Mouse (Mus musculus) erythroblast, embryonic 14.5 days (primary cell): ENCODE results near the gene Smim24. TPM values are rescaled to one million over a fixed set of nuclear protein-coding genes. Genes with fewer than 3 reads are reported as not detected.
A peak's percentile ranks its signal among the peaks of the same experiment; 100 is the strongest.

ENCODE experiments used
- H3K27me3 ChIP-seq: 2 replicates; pipeline ENCODE4 v1.6.1; 2012; ENCODE audit warnings: inconsistent platforms; ENCODE audit not compliant: control insufficient read depth
- H3K36me3 ChIP-seq: 2 replicates; pipeline ENCODE4 v1.6.1; 2012; ENCODE audit warnings: mild to moderate bottlenecking, inconsistent platforms; ENCODE audit not compliant: control insufficient read depth
- H3K4me1 ChIP-seq: 2 replicates; pipeline ENCODE4 v1.6.1; 2012; ENCODE audit warnings: inconsistent platforms; ENCODE audit not compliant: control insufficient read depth
- H3K4me3 ChIP-seq: replicated peaks from 2 replicates; pipeline ENCODE3; 2012; ENCODE audit warnings: moderate library complexity, mild to moderate bottlenecking, inconsistent platforms
- H3K9me3 ChIP-seq: 2 replicates; pipeline ENCODE4 v1.6.1; 2012; ENCODE audit warnings: low read length, inconsistent platforms, mixed read lengths; ENCODE audit not compliant: control insufficient read depth
- GATA1 ChIP-seq: IDR thresholded peaks from 2 replicates; pipeline ENCODE4 v1.6.1; 2012; ENCODE audit warnings: low read length, inconsistent platforms, mixed read lengths
- TAL1 ChIP-seq: IDR thresholded peaks from 3 replicates; pipeline ENCODE4 v1.6.1; 2012; ENCODE audit warnings: low read length, inconsistent platforms, mixed read lengths
- polyA plus RNA-seq: library from polyadenylated mRNA; stranded (reverse); fragments of >175 nt; gene quantifications from 2 replicates; pipeline ENCODE4 v1.2.3, GENCODE M21; 2012

The Smim24 gene
- polyA plus RNA-seq, 1 experiment = not detected

DNA sequence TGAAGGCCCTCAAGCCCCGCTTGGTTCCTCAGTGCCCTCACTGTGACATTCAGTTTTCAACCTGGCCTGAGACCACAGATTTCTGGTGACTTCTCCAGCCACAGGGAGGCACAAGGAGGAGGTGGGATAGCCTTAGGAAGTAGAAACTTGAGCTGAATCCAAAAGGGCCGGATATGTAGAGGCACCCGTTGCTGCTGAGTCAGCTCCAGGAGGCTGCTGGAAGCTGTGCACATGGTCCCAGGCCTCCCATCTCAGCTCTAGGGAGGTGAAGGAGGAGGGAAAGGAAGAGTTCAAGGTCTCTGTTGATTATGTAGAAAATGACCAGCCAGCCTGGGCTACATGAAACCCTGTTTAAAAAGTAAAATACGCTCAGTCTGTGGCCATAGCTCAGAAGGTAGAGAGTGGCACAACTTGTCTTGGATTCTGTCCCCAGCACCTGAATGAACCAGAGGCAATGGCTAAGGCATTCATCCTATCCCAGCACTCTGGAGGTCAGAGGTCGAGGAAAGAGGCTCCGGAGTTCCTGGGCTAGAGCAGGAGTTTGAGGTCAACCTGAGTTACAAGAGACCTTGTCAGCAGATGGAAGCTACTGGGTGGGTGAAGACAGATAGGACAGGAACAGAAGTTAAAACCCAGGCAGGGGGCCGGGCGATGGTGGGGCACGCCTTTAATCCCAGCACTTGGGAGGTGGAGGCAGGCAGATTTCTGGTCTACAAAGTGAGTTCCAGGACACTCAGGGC, 37.9 kb upstream of the Smim24 start:
- Histone ChIP-seq H3K27me3 (no peaks in the 10 kb centered on the region), H3K9me3 (no peaks in the 10 kb centered on the region), H3K4me1 (peaks cover 83% of the 10 kb centered on the region), H3K4me3 (no peak overlapping the region), H3K36me3 (peaks cover 12% of the 10 kb centered on the region)
- TF ChIP-seq GATA1 (no peak), TAL1 (no peak)

- peaks cover 87% of the 10 kb centered on the region for H3K4me1 ChIP-seq
- H3K36me3 ChIP-seq = peaks cover 18% of the 10 kb centered on the region
- no peaks in the 10 kb centered on the region for H3K9me3 ChIP-seq
- H3K27me3 ChIP-seq = no peaks in the 10 kb centered on the region
- no peak for TF ChIP-seq TAL1
- TF ChIP-seq GATA1 = no peak
- H3K4me3 ChIP-seq = no peak overlapping the region
Measured at GRCm38 (mm10) chr10:81355533-81355932, 37.3 kb upstream of the Smim24 start.

DNA sequence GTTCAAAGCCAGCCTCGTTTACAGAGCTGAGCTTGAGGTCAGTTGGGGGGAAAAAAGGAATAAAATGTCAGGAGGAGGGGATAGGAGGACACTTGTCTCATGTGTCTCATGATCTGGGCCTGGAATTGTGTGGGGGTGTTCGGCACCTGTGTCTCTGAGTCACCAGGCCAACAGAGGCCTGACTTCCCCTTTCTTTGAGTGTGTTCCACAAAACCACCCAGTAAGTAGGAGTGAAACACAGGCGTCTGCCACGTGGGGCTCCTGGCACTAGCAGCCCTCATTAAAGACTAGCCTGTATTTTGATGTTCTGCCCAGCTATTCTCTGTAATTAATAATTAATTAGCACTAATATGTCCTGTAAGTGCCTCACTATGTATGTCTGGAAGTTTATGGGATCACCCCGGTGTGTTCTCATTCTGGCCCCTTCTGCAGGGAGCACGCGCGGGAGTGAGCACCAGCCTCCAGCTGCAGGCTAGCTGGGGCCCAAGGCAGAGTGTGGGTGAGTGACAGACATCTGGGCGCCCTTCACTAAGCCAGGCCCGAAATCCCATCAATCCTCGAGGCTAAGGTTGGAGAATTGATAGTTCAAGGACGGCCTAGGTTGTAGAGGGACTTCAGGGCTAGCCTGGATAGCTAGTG, 36.4 kb upstream of the Smim24 start:
- Histone ChIP-seq H3K9me3 (no peaks in the 10 kb centered on the region), H3K4me1 (peaks cover 87% of the 10 kb centered on the region), H3K4me3 (peak overlapping the region; percentile 86), H3K36me3 (peaks cover 28% of the 10 kb centered on the region), H3K27me3 (no peaks in the 10 kb centered on the region)
- TF ChIP-seq TAL1 = no peak
- TF ChIP-seq GATA1 = no peak

DNA sequence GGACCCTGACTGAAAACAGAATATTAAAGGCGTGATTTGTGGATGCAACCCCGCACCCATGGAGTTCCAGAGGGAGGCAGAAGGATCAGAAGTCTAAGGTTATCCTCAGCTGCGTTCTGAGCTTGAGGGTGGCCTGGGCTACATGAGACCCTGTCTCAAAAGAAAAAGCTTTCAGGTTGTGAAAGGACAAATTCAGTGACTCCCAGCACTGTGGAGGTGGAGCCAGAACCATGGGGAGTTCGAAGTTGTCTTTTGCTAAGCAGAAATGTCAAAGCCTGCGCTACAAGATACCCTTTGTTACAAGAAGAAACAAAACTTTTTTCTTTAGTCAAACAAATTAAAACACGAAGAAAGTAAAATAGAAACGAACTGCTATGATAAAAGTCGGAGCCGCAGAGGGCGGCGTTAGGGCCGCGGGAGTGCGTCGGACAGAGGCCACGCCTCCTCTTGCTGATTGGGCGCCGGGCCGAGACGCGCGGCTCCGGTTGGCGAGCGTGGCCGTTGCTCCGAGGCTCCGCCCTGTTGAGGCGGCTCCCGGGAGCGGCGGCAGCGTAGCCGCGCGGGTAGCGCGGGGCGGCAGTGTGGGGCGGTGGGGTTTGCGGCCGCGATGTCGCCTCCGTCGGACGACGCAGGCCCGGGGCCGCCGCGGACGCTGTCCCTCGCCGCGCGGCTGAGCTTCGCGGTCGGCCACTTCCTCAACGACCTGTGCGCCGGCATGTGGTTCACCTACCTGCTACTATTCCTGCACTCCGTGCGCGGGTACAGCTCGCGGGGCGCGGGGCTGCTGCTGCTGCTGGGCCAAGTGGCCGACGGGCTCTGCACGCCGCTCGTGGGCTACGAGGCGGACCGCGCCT, 35.6 kb upstream of the Smim24 start, which contains the start of gene Mfsd12:
Gene Mfsd12, plus strand, starts transcription at position 501 of the 854 bp plus-strand sequence.
- Histone ChIP-seq H3K4me3 (peak within 1 kb of the TSS; percentile 86), H3K4me1 (peaks cover 87% of the 10 kb centered on the region)
- TF ChIP-seq GATA1 (no peak), TAL1 (no peak)

DNA sequence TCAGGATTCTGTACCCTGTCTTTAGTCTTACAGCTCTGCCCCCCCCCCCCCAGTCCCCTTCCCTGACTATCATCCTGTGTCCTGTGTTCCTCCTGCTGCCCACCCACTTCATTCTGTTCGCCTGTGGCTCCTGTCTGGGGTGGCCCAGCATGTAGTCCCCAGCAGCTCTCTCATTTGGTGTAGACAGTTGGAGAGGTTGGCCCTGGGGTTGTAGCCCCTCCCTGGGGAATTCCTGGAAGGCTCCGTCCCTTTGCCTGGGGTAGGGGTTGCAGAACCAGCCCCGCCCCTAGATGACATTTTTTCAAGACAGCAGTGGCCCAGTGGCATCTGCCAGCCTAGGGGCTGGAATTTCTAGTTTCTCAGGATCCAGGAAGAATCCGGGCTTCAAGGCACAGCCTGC, 34.6 kb upstream of the Smim24 start:
- H3K4me1 ChIP-seq = peaks cover 88% of the 10 kb centered on the region
- H3K9me3 ChIP-seq = no peaks in the 10 kb centered on the region

More for the DNA sequence above, 35.6 kb upstream of the Smim24 start, which contains the start of gene Mfsd12:
- H3K27me3 ChIP-seq = no peaks in the 10 kb centered on the region
- H3K9me3 ChIP-seq = no peaks in the 10 kb centered on the region
- peaks cover 35% of the 10 kb centered on the region for H3K36me3 ChIP-seq

GRCm38 (mm10) chr10:81358841-81359240, 34.0 kb upstream of the Smim24 start:
- Histone ChIP-seq H3K27me3 (no peaks in the 10 kb centered on the region), H3K36me3 (peaks cover 51% of the 10 kb centered on the region)

More for the DNA sequence above, 34.6 kb upstream of the Smim24 start:
- Histone ChIP-seq H3K27me3 (no peaks in the 10 kb centered on the region), H3K4me3 (peak overlapping the region; percentile 86), H3K36me3 (peaks cover 45% of the 10 kb centered on the region)
- TF ChIP-seq GATA1 (no peak), TAL1 (no peak)

GRCm38 (mm10) chr10:81360721-81361120, 32.1 kb upstream of the Smim24 start:
- TF ChIP-seq GATA1 (no peak), TAL1 (no peak)

More at GRCm38 (mm10) chr10:81358841-81359240, 34.0 kb upstream of the Smim24 start:
- peaks cover 2% of the 10 kb centered on the region; the same call in 1 of the 2 replicates for H3K9me3 ChIP-seq
- TF ChIP-seq GATA1 (no peak), TAL1 (no peak)
- H3K4me3 ChIP-seq = peak overlapping the region; percentile 86
- peaks cover 91% of the 10 kb centered on the region for H3K4me1 ChIP-seq

GRCm38 (mm10) chr10:81362336-81362949, 30.4 kb upstream of the Smim24 start:
- no peaks in the 10 kb centered on the region for H3K27me3 ChIP-seq
- H3K4me3 ChIP-seq = peak overlapping the region; percentile 57
- peaks cover 87% of the 10 kb centered on the region for H3K36me3 ChIP-seq
- peaks cover 100% of the 10 kb centered on the region for H3K4me1 ChIP-seq
- H3K9me3 ChIP-seq = peaks cover 2% of the 10 kb centered on the region; the same call in 1 of the 2 replicates
- TF ChIP-seq GATA1 (peak; percentile 71), TAL1 (peak; percentile 73)

More at GRCm38 (mm10) chr10:81360721-81361120, 32.1 kb upstream of the Smim24 start:
- Histone ChIP-seq H3K36me3 (peaks cover 70% of the 10 kb centered on the region), H3K4me3 (peak overlapping the region; percentile 35), H3K27me3 (no peaks in the 10 kb centered on the region), H3K9me3 (peaks cover 2% of the 10 kb centered on the region; the same call in 1 of the 2 replicates), H3K4me1 (peaks cover 96% of the 10 kb centered on the region)
